Mouse (Mus musculus): ENCODE results near the gene Sept10.

GRCm38 (mm10) chr10:59117555-59117954 is 104.1 kb downstream of the Sept10 start:
- no peak for TF ChIP-seq CTCF (IDR thresholded peaks at IDR 0.05; ENCODE audit: insufficient read depth, low read length)
- TF ChIP-seq POLR2A (IDR thresholded peaks at IDR 0.05; ENCODE audit: borderline replicate concordance, extremely low read depth, low read depth, low read length): no peak

Data from lung, adult 2 months (tissue).